Mouse (Mus musculus): Measurements from ENCODE around the gene Bex6. TPM values are rescaled to one million over a fixed set of nuclear protein-coding genes. Genes with fewer than 3 reads are reported as not detected.
A peak's percentile ranks its signal among the peaks of the same experiment; 100 is the strongest.

The Bex6 gene
- total and polyA plus RNA-seq, 2 experiments, result not detected

DNA sequence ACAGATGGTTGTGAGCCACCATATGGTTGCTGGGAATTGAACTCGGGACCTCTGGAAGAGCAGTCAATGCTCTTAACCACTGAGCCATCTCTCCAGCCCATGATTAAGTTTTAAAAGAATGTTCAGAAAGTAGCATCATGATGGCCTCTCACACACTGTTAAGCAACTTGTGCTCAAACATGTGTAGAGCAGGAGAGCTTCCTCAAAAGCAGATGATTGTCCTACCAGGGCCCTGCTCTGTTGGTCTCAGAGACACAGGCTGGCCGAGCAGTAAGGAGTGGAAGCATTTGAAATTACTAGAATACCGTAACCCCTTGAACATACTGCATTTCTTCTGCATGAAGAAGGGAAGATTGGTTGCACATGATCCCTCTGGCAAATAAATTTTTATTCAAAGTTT is 20.7 kb upstream of the Bex6 start:
- TF ChIP-seq POLR2A (IDR thresholded peaks at IDR 0.05; ENCODE audit: extremely low read depth, insufficient read depth, low read length) (no peak), CTCF (IDR thresholded peaks at IDR 0.05; ENCODE audit: low read depth, low read length) (no peak)
- Histone ChIP-seq H3K27me3 (ENCODE audit: control insufficient read depth, insufficient read depth, low read length) (no peaks in the 10 kb centered on the region), H3K27ac (replicated peaks; ENCODE audit: insufficient read depth, low read depth, low read length) (no peak overlapping the region), H3K9ac (ENCODE audit: low read depth, low read length) (no peak overlapping the region), H3K4me1 (ENCODE audit: control insufficient read depth, insufficient read depth, low read length) (peaks cover 12% of the 10 kb centered on the region), H3K4me3 (ENCODE audit: insufficient read depth, low read depth, low read length) (no peak overlapping the region), H3K36me3 (ENCODE audit: control insufficient read depth, insufficient read depth, low read length) (no peaks in the 10 kb centered on the region), H3K79me2 (ENCODE audit: control insufficient read depth, insufficient read depth, low read length) (no peaks in the 10 kb centered on the region)
- 92% methylated on average over 3 of the region's 3 CpGs for WGBS
- DNase-seq (ENCODE audit: extremely low read depth, low read depth, low spot score), result no peak

- Histone ChIP-seq H3K27ac (replicated peaks; ENCODE audit: insufficient read depth, low read depth, low read length) (no peak overlapping the region), H3K27me3 (ENCODE audit: control insufficient read depth, insufficient read depth, low read length) (no peaks in the 10 kb centered on the region), H3K36me3 (ENCODE audit: control insufficient read depth, insufficient read depth, low read length) (no peaks in the 10 kb centered on the region), H3K4me3 (ENCODE audit: insufficient read depth, low read depth, low read length) (no peak overlapping the region), H3K9ac (ENCODE audit: low read depth, low read length) (no peak overlapping the region), H3K79me2 (ENCODE audit: control insufficient read depth, insufficient read depth, low read length) (no peaks in the 10 kb centered on the region), H3K4me1 (ENCODE audit: control insufficient read depth, insufficient read depth, low read length) (peaks cover 13% of the 10 kb centered on the region)
- TF ChIP-seq POLR2A (IDR thresholded peaks at IDR 0.05; ENCODE audit: extremely low read depth, insufficient read depth, low read length) (no peak), CTCF (IDR thresholded peaks at IDR 0.05; ENCODE audit: low read depth, low read length) (no peak)
- no peak for DNase-seq (ENCODE audit: extremely low read depth, low read depth, low spot score)
- WGBS, result 90% methylated on average over 9 of the region's 9 CpGs
Measured at GRCm38 (mm10) chr16:32160742-32161323, 18.8 kb upstream of the Bex6 start.

GRCm38 (mm10) chr16:32163392-32163791 is 16.2 kb upstream of the Bex6 start:
- H3K4me3 ChIP-seq (ENCODE audit: insufficient read depth, low read depth, low read length), result peak overlapping the region; percentile 7
- DNase-seq (ENCODE audit: extremely low read depth, low read depth, low spot score), result peak; percentile 48
- peaks cover 6% of the 10 kb centered on the region; the same call in 1 of the 2 replicates for H3K4me1 ChIP-seq (ENCODE audit: control insufficient read depth, insufficient read depth, low read length)
- 46% methylated on average over 4 of the region's 4 CpGs for WGBS
- H3K36me3 ChIP-seq (ENCODE audit: control insufficient read depth, insufficient read depth, low read length), result no peaks in the 10 kb centered on the region
- TF ChIP-seq POLR2A (IDR thresholded peaks at IDR 0.05; ENCODE audit: extremely low read depth, insufficient read depth, low read length) (no peak), CTCF (IDR thresholded peaks at IDR 0.05; ENCODE audit: low read depth, low read length) (no peak)
- 0 out of 2 replicates have a peak overlapping the region, but pooled peaks have one; percentile 41 for H3K9ac ChIP-seq (ENCODE audit: low read depth, low read length)
- 0 out of 2 replicates have a peak overlapping the region, but pooled peaks have one; percentile 3 for H3K27ac ChIP-seq (replicated peaks; ENCODE audit: insufficient read depth, low read depth, low read length)
- H3K79me2 ChIP-seq (ENCODE audit: control insufficient read depth, insufficient read depth, low read length), result no peaks in the 10 kb centered on the region
- H3K27me3 ChIP-seq (ENCODE audit: control insufficient read depth, insufficient read depth, low read length), result no peaks in the 10 kb centered on the region

DNA sequence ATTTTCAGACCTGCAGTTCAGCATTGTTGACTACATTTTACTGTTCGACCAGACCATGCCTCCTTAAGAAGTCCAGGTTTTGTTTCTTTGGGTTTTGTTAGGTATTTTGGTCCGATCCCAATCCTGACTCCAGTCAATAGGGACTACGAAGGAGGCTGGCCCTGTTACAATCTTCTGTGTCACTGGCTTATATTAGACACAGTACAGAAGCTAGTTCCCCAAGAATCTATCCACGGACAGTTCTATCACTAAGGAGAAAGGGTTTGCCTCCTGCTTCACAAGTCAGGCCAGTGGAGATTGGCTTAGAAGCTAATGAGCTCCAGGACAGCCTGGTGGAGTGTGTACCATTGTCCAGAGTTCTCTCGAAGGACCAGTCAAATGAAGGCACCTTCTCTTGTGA is 15.7 kb upstream of the Bex6 start:
- TF ChIP-seq POLR2A (IDR thresholded peaks at IDR 0.05; ENCODE audit: extremely low read depth, insufficient read depth, low read length) (no peak), CTCF (IDR thresholded peaks at IDR 0.05; ENCODE audit: low read depth, low read length) (no peak)
- H3K9ac ChIP-seq (ENCODE audit: low read depth, low read length), result peak overlapping the region; percentile 25; the same call in 1 of the 2 replicates

GRCm38 (mm10) chr16:32164396-32165027 is 15.1 kb upstream of the Bex6 start:
- H3K27ac ChIP-seq (replicated peaks; ENCODE audit: insufficient read depth, low read depth, low read length), result peak overlapping the region; percentile 85
- peaks cover 6% of the 10 kb centered on the region; the same call in 1 of the 2 replicates for H3K4me1 ChIP-seq (ENCODE audit: control insufficient read depth, insufficient read depth, low read length)
- no peaks in the 10 kb centered on the region for H3K27me3 ChIP-seq (ENCODE audit: control insufficient read depth, insufficient read depth, low read length)
- peak overlapping the region; percentile 73 for H3K9ac ChIP-seq (ENCODE audit: low read depth, low read length)
- no peaks in the 10 kb centered on the region for H3K79me2 ChIP-seq (ENCODE audit: control insufficient read depth, insufficient read depth, low read length)
- peak overlapping the region; percentile 68 for H3K4me3 ChIP-seq (ENCODE audit: insufficient read depth, low read depth, low read length)
- no peak for DNase-seq (ENCODE audit: extremely low read depth, low read depth, low spot score)
- TF ChIP-seq POLR2A (IDR thresholded peaks at IDR 0.05; ENCODE audit: extremely low read depth, insufficient read depth, low read length) (no peak), CTCF (IDR thresholded peaks at IDR 0.05; ENCODE audit: low read depth, low read length) (no peak)
- no peaks in the 10 kb centered on the region for H3K36me3 ChIP-seq (ENCODE audit: control insufficient read depth, insufficient read depth, low read length)
- 73% methylated on average over 19 of the region's 19 CpGs for WGBS

More for the DNA sequence above, 15.7 kb upstream of the Bex6 start:
- H3K36me3 ChIP-seq (ENCODE audit: control insufficient read depth, insufficient read depth, low read length), result no peaks in the 10 kb centered on the region
- WGBS, result 73% methylated on average over 5 of the region's 5 CpGs
- H3K4me1 ChIP-seq (ENCODE audit: control insufficient read depth, insufficient read depth, low read length), result peaks cover 6% of the 10 kb centered on the region; the same call in 1 of the 2 replicates
- H3K27me3 ChIP-seq (ENCODE audit: control insufficient read depth, insufficient read depth, low read length), result no peaks in the 10 kb centered on the region
- peak overlapping the region; percentile 0; the same call in 1 of the 2 replicates for H3K27ac ChIP-seq (replicated peaks; ENCODE audit: insufficient read depth, low read depth, low read length)
- no peaks in the 10 kb centered on the region for H3K79me2 ChIP-seq (ENCODE audit: control insufficient read depth, insufficient read depth, low read length)
- peak overlapping the region; percentile 68; the same call in 1 of the 2 replicates for H3K4me3 ChIP-seq (ENCODE audit: insufficient read depth, low read depth, low read length)
- DNase-seq (ENCODE audit: extremely low read depth, low read depth, low spot score), result no peak
